Mouse (Mus musculus): Measurements from ENCODE around the gene Cyp1b1.

Gene Cyp1b1

DNA sequence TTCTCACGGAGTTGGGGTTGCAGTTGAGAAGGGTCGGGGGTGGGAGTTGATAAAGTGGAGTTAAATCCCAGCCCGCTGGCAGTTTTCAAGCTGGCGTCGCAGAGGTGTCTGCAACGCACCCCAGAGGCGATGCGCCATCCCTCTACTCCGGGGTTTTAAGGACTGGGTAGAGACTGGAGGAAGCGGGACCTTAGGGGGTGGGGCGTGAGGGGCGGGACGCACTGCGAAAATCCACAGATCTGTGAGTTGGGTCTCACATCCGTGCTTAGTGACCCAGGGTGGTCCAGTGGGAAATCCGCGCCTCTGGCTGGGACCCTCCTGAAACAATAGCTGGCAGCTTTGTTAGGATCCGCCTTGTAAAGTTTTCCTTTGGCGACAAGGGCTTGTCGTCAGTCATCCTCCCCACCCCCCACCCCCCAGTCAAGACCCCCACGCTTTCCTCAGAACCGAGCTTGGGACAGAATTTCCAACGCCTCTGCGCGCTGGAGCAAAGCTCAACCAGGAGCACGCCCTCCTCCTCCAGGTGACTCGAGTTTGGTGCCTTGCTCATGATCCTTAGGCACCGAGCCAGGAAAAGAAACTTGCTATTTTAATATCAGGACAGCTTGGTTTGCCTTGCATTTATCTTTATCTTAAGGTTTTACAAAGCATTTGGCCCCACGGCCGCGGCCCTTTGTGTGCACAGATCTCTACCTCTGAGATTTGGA is at the start of gene Cyp1b1:
TSS of gene Cyp1b1 (minus strand) at position 131 of the 707 bp plus-strand sequence.
- DNase-seq (ENCODE audit: low read depth, low spot score), result peak; percentile 6

DNA sequence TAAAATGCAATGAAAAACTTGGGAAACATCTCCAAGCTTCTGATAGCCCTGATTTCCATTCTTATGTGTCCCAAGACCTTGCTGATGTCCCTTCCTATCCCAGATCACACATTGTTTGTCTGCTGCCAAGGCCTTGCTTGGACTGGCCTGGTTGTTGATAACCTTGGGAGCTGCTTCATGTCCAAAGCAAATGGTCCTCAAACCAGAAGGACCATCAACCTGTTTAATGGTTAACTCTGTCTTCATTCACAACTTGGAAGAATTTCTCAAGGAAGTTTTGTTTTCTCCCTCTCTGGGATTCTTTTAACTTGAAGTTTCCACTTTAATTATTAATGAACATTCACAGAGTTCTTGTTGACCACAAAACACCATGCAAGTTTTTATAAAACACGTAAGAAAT is 47.0 kb upstream of the Cyp1b1 start:
- no peak for DNase-seq (ENCODE audit: low read depth, low spot score)

DNA sequence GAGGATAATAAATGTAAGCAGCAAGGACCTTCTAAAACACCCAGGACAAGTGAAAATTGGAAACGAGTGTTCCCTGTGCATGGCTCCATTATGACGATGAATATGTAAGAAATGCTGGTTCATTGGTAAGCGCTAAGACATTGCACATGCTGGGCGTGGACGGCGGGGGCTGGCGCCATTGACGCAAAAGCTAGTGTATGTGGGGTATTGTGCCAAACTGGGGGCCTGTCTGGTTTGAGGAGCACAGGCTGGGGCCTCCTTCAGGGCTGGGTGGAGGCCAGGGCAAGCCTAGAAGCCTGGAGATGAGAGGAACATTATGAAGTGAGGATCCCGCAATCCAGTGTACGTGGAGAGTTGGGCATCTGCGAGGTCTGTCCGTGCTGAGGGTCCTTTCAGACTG is 39.0 kb upstream of the Cyp1b1 start:
- no peak for DNase-seq (ENCODE audit: low read depth, low spot score)

DNA sequence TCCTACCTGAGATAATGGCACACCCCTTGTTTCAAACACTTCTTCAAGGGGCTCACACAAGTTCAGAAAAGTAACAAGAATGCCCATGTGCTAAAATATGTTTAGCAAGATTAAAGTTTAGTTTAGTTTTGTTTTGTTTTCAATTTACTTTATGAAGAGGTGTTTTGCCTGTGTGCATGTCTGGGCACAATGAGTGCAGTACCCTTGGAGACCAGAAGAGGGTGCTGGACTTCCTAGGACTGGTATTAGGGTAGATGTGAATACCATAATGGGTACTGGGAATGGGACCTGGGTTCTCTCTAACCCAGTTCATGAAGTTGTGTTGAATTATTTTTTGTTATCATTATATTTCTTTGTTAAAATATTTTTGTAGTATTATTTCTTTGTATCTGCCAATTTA is 38.0 kb upstream of the Cyp1b1 start:
- DNase-seq (ENCODE audit: low read depth, low spot score), result peak; percentile 51

DNA sequence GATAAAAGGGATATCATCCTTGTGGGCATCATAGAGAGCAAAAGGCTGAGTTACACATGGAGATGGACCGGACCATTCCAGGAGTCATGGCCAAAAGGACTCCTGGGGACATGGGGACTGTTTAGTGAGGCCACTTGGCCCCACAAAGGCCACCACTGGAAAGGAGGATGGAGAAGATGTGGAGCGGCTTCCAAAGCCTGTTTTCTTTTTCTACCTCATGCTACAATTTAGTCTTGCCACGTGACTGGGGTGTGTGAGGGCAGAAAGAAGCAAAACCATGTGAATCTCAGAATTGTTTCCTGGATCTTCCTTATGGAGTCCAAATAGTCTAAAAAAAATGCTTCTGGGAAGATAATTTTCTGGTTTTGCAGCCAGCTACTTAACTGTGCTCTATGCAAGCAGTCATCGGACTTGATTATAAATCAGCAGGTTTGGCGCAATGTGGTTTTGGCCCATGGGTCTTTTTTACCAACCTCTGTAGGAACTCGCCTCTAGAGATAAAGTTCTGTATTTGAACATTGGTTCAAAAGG is 36.9 kb upstream of the Cyp1b1 start:
- DNase-seq (ENCODE audit: low read depth, low spot score), result no peak

DNA sequence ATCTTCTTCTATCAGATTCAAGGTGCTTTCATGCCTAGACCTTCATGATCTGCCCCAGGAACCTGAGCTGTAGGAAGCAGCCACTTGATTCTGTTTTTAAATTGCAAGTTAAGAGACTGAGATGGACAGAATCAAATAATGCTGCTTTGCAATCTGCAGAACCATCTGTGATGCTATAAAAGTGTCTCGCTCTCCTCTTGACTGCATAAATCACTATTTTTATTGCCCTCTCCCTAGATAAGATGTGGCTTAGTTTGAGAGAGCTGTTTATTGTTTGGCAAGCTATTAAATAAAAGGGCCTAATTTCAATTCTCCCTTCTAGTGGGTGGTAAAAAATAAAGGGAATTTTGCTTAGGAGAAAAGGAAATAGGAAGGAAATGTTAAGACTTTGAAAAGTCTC is 34.8 kb upstream of the Cyp1b1 start:
- DNase-seq (ENCODE audit: low read depth, low spot score), result no peak

DNA sequence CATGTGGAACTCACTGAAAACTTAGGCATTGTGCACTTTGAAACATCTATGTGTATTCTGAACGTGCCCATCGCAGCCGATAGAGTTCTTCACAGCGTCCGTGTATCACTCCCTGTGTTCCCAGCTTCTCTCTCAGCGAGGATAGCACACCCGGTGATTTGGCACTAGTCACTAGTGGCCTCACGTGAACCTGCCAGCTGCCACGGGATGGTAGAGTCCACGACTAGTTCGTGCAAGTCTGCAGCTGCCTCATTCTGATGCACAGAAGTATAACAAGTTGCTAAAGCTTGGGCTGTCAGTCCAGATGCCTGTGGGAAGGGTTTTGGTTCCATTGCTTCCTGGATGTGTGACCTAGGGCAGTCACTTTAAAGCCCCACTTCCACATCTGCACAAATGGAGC is 32.1 kb upstream of the Cyp1b1 start:
- DNase-seq (ENCODE audit: low read depth, low spot score), result no peak

DNA sequence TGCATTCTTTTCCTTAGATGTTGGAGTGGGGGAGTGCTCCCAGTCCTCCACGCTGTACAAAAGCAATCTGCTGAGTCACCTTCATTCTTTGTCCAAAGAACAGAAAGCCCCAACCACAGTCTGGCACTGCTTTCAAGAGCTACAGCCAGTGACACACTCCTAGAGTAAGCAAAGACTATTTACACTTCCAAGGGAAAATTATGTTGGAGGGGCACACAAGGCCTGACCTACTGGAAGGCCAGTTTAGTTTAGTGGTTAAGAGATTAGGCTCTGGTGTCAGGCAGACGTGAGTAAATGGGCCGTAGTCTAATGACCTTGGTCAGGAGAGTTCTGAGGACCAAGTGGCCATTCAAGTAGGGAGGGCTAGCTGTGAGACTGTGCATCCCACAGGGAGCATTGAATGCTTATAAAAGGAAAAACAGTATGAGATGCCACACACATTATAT is 31.3 kb upstream of the Cyp1b1 start:
- DNase-seq (ENCODE audit: low read depth, low spot score), result no peak

DNA sequence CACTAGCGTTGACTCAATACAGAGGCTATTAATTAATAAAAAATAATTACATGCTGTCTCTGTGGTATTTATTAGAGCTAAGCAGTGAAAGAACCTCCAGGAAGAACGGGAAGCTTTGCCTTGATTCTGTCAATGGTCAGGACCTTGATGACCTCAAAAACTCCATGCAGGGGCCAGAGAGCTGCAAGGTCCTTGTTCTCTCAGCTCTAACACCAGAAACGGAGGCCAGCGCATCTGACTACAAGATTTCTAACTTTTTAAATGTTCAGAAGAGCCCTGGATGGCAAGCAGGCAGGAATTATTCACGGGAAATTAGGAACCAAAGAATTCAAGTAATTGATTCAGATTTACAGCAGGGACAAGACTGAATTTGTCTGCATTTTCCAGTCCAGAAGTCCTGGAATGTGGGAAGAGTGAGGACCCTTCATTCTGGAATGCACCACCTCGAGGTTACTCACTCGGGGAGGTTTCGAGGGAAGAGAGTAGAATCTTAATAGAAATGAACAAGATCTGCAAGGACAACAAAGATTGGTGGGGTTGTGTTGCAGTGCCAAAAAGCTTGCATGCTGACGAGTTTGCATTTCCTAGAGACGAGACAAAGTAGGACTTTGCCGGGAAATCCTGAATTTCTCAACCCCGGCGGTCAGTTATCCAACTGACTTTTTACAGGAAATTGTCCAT is 30.3 kb upstream of the Cyp1b1 start:
- DNase-seq (ENCODE audit: low read depth, low spot score), result no peak

DNA sequence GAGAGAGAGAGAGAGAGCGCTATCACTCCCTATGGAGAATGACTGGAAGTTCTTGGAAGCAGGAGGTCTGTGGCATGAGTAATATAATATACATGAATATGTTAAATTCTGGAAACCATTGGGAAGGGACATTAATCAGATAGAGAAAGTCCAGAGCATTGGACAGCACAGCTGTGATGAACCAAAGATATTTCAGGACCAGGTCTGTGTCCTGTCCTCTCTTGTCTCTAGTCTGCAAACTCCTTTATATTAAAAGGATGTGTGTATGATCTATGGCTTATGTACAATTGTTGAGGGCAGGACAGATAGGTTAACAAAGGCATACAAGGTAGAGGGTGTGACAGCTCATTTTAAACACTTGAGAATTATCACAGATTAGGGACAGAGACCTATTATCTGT is 28.6 kb upstream of the Cyp1b1 start:
- DNase-seq (ENCODE audit: low read depth, low spot score), result no peak

DNA sequence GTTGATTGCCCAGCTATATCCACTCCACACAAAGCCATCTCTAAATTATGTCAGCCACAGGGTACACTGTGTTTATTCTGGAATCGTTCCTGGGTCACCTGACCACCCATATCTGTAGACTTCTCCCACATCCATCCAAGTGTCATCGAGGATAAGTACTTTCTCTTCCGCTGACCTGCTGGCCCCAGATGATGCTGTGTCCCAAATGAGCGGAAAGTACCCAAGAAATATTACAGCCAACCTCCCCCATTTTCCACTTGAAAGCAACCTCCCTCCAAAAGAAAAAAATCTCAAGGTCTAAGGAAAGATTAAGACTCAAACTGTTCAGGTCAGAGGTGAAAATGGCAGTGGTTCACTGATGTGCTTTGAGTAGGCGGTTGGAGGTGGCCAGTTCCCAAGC is 27.8 kb upstream of the Cyp1b1 start:
- DNase-seq (ENCODE audit: low read depth, low spot score), result no peak

DNA sequence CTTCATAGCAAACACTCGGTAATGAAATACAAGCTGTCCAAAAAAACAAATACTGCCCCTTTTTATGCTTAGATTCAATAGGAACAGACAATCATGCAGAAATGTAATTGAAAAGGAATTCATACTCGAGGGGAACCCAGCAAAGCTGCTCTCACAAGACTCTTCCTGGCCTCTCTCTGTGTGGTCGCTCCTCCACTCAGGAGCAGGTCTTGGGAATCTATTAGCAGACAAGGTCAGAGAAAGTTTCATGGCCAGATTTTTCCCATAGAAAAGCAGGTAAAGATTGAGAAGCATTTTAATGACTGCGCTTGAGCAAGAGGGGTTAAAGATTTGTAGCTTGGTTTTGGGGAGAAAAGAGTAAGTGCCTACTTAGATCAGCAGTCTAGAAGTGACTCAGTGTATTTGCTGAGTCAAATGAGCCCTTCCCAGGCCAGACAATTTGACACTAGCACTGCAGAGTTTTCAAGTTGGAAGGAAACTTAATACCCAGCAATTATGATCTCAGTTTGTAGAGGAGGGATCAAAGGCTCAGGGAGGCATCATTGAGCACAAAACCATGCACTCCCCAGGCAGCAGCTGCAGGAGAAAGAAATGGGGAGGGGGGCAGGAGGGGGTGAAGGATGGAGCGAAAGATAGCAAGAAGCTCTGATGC is 24.1 kb upstream of the Cyp1b1 start:
- no peak for DNase-seq (ENCODE audit: low read depth, low spot score)

DNA sequence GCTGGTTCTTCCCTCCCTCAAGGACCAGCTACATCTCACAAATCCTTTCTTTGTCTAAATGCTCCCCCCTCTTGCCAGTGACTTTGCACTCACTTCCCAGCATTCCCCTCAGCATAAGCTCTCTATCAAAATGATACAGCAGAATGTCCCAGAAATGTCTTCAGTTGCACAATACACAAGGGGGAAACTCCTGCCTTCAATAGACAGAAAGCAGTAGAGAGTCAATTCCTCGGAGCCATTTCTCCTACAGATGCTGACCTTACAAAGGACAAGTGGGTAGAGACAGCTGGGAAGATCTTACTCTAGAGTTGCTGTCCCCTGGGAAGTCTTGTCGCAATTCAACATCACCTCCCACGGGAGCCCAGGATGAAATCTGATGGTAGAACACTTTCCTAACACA is 22.7 kb upstream of the Cyp1b1 start:
- DNase-seq (ENCODE audit: low read depth, low spot score), result no peak

DNA sequence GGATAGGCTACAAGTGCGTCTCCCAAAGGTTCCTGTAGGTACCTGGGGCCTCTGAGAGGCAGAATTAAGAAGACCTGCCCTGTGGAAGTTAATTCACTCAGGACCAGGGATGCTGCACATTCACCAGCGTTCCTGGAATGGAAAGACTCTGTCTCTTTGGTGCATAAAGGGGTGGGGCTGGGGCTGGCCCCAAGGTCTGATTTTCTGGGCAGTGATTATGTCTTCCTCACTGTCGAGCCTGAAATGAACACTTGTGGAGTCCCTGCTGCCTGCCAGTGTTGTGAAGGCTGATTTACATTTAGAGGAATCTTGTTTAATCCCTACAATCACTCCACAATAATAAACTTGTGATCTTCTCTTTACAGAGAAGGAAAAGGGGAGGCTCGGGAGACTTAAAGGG is 18.2 kb upstream of the Cyp1b1 start:
- no peak for DNase-seq (ENCODE audit: low read depth, low spot score)

DNA sequence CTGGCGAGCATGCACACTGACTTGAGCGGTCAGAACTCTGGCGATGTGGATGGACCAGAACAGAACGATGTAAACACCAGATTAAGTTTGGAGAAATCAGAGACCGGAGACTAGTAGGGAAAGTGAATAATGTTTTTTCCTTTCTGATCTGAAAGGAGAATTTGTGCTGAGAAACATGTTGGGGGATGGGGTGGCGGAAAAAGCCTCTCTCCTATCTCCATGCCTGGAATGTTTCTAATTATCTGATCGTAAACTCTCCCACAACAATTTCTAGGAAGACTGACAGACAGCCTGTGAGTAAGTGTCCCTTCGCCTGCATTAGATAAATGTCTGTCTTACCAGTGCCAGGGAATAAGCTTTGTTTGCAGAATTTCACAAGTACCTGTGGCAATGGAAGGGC is 16.1 kb upstream of the Cyp1b1 start:
- no peak for DNase-seq (ENCODE audit: low read depth, low spot score)

DNA sequence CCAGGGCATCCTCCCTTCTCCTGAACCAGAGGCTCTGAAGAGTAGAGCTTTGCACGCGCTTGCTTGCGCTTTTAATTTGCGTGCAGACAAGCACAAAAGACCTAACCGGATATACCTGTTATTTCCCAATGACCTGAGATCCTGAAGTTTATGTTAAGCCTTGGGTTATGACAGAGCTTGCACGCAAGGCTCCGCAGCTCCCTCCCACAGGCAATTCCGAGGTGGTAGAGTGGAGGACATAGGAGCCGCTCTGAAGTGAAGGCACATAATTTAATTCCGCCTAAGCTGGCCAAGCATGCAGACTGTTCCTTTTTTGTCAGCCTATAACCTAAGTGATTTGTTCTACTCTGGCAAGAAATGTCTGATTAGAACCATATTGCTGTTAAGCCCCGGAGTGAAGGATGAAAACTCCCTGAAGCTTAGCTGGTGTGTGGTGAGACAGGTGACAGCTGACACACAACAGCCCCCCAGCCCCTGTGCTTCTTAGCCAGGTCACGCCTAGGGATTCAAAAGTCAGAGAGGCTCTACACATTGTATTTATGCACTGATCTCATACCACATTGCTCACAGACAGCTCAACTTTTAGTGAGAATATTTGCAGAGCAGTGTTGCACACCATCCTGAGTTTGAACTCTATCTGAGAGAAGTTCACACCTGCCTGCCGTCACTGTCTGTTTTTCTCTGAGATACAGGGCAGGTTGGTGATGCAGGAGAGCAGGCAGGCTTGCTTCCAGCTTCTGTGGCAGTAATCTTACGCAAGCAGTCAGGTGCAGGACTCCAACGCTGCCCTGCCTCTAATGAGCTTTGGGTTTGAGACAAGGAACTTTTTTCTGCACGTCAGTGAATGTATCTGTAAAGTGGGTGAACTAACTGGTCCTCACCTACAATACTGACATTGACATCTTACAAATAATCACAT is 14.0 kb upstream of the Cyp1b1 start:
- DNase-seq (ENCODE audit: low read depth, low spot score), result no peak

DNA sequence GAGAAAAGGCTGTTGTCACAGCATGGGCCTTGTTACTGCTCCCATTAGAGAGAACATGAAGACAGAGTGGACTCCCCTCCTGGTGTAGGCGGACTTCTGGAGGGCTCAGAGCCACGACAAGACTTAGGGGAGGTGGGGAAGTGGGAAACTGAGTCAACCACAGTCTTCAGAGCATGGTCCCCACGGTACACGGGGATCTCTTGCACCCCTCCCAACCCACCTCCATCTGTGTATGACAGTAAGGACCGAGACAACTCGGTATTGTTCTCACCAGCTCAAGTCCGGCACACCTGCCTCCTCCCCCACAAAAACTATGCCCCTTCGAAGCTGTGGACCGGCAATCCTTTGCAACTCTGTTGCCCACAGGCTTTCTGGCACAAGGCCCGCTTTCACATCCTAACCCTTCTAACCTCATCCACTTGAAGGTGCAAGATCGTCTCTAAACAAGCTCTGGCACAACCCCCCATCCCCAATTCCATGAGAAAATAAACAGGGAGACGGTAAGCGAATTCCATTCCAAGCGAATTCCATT is 13.3 kb upstream of the Cyp1b1 start:
- no peak for DNase-seq (ENCODE audit: low read depth, low spot score)

DNA sequence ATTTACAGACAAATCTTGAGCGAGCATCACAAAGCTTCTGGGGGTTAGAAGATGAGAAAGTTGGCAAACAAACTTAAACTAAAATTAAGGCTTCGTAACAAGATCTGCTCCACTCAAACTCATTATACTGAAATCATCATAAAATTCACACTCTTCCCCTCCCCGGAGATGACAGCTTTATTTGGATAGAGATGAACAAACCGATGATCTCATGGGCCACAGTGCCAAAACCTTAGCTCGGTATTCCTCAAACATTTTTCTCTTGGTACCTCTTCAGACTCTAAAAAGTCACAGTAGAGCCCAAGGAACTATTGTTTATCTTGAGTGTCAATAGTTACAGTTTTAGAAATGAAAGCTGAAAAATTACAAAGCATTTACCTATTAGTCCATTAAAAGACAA is 11.8 kb upstream of the Cyp1b1 start:
- DNase-seq (ENCODE audit: low read depth, low spot score), result no peak

DNA sequence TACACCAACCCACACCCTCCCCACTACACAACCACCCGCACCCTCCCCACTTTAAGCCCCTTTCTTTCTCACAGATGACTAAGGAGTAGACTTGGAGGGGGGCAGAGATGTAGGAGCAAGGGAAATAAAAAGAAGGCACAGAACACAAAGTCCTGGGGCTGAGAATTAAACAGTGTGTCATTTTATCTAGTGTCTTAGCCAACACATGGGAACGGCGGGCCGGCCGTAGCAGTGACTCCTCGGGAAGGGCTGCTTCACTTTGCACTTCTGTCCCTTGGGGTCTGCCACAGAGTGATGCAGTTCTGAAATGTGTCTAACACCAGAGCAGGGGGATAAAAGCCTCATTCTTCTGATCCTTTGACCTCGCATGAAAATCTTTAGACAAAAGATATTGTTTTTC is 5.8 kb upstream of the Cyp1b1 start:
- DNase-seq (ENCODE audit: low read depth, low spot score), result no peak

DNA sequence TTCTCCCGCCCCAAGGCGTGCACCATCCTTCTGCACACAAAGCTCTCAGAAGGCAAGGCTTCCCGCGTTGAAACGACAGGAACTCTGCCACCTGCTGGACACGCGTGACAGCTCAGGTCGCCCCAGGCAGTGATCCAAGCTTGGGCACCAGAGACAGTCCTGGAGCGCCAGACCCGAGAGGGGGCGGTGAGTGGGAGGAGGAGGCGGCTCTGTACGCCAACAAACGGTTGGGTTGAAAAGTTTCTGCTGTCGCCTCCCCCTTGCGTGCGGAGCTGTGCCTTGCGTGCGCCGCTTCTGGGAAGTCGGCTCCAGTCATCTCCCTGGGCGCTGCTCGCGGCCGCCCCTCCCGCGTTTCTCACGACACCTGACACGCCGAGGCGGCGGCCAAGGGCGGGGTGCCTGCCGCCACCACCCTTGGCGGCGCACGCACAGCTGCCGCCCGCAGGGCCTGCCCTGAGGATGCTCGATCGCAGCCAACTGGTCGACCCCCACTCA is 835 bp upstream of the Cyp1b1 start:
- DNase-seq (ENCODE audit: low read depth, low spot score), result peak; percentile 88

DNA sequence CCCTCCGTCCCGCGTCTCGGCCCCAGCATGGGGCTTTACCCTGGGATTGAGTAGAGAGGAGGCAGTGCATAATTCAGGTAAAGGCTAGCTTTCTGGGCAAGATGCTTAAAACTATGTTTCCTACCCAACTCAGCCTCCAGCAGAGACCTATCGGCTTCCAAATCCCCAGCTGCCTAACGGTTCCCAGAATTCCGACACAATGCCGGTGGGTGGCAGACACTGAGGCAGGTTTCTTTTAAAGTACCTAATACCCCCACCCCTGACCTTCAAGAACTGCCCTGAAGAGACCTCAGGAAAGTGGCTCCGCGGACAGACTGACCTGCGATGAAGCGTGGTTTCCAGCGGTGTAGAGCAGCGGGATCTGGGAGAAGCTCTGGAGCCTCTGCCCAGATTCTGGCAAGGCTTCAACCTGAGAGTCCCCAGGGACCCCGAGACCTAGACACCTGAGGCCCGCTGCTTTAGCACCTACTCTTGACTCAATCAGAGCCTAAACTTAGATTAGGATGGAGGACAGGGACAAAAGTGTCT is 429 bp downstream of the Cyp1b1 start:
- DNase-seq (ENCODE audit: low read depth, low spot score), result no peak

Measured in CD4-positive, CD25-positive, alpha-beta regulatory T cell, adult 2 months (primary cell).